Mouse (Mus musculus) lung, embryonic 16.5 days (tissue): Measurements from ENCODE around the gene Iscu. TPM values are rescaled to one million over a fixed set of nuclear protein-coding genes. Genes with fewer than 3 reads are reported as not detected.
"Not testable (repeated sequence)": the region's sequence is repeated elsewhere in the genome, so short reads cannot be mapped to it uniquely, and the experiment has no call there.

ENCODE experiments used
- ATAC-seq: fragments of 200-750 bp; cut with Nextera tagmentation; 2 replicates; pipeline ENCODE4 v1.8.0; 2017; ENCODE audit warnings: low read depth, mild to moderate bottlenecking, moderate library complexity
- H3K27ac ChIP-seq: fragments of 300-500 bp; sonication (generic); 2 replicates; pipeline ENCODE4 v1.5.1; 2014; ENCODE audit warnings: mild to moderate bottlenecking, control low read depth, low read length
- H3K27me3 ChIP-seq: fragments of 300-500 bp; sonication (generic); 2 replicates; pipeline ENCODE4 v1.6.1; 2014; ENCODE audit warnings: low read depth, low read length, mixed read lengths; ENCODE audit not compliant: control insufficient read depth, insufficient read depth
- H3K36me3 ChIP-seq: fragments of 300-500 bp; sonication (generic); 2 replicates; pipeline ENCODE4 v1.6.1; 2014; ENCODE audit warnings: low read length; ENCODE audit not compliant: control insufficient read depth, insufficient read depth
- H3K4me1 ChIP-seq: fragments of 300-500 bp; sonication (generic); replicated peaks from 2 replicates; pipeline ENCODE4 v1.6.1; 2014; ENCODE audit warnings: low read length, mixed read lengths; ENCODE audit not compliant: control insufficient read depth, insufficient read depth
- H3K4me2 ChIP-seq: fragments of 300-500 bp; sonication (generic); 2 replicates; pipeline ENCODE4 v1.6.1; 2014; ENCODE audit warnings: low read depth, low read length, control low read depth
- H3K4me3 ChIP-seq: fragments of 300-500 bp; sonication (generic); 2 replicates; pipeline ENCODE4 v1.5.1; 2014; ENCODE audit warnings: mild to moderate bottlenecking, low read length, control low read depth
- H3K9ac ChIP-seq: fragments of 300-500 bp; sonication (generic); 2 replicates; pipeline ENCODE4 v1.6.1; 2014; ENCODE audit warnings: low read length, control low read depth
- H3K9me3 ChIP-seq: fragments of 300-500 bp; sonication (generic); 2 replicates; pipeline ENCODE4 v1.6.1; 2016; ENCODE audit warnings: low read length; ENCODE audit not compliant: control insufficient read depth
- WGBS: fragments of 180-500 bp; shearing (Covaris S2); extraction: QIAGEN DNeasy Blood & Tissue Kit; methylation state at CpG from one replicate; pipeline ENCODE4 v1.1.7; 2014; 5-methylcytosine and 5-hydroxymethylcytosine counted together
- polyA plus RNA-seq: library from polyadenylated mRNA; unstranded; fragments of >200 nt; fragmentation: Nextera tagmentation; extraction: Ambion mirVana; gene quantifications from 2 replicates; pipeline ENCODE4 v1.2.1, GENCODE M21; 2015

Iscu gene
- polyA plus RNA-seq, 1 experiment from 2014 or later = 114 TPM

- H3K36me3 ChIP-seq = no peaks in the 10 kb centered on the region
- no peaks in the 10 kb centered on the region for H3K9me3 ChIP-seq
- 6% methylated on average over 10 of the region's 10 CpGs for WGBS
- peak; percentile 29; the same call in 1 of the 2 replicates for ATAC-seq
- no peak overlapping the region for H3K4me2 ChIP-seq
- no peak overlapping the region for H3K9ac ChIP-seq
- H3K27ac ChIP-seq = no peak overlapping the region
- peaks cover 19% of the 10 kb centered on the region for H3K4me1 ChIP-seq
- no peak overlapping the region for H3K4me3 ChIP-seq
- no peaks in the 10 kb centered on the region for H3K27me3 ChIP-seq
Observed at GRCm38 (mm10) chr5:113806414-113806813, 33.9 kb downstream of the Iscu start.

- H3K4me1 ChIP-seq = peaks cover 19% of the 10 kb centered on the region
- H3K27ac ChIP-seq = peak overlapping the region; percentile 72
- no peak overlapping the region for H3K9ac ChIP-seq
- H3K27me3 ChIP-seq = no peaks in the 10 kb centered on the region
- WGBS = 43% methylated on average over 9 of the region's 9 CpGs
- no peak overlapping the region for H3K4me2 ChIP-seq
- no peaks in the 10 kb centered on the region for H3K36me3 ChIP-seq
- no peak overlapping the region for H3K4me3 ChIP-seq
- ATAC-seq = no peak; the same call in 1 of the 2 replicates
- H3K9me3 ChIP-seq = no peaks in the 10 kb centered on the region
Observed at GRCm38 (mm10) chr5:113807712-113808111, 35.2 kb downstream of the Iscu start.

GRCm38 (mm10) chr5:113808177-113808576, 35.6 kb downstream of the Iscu start:
- H3K27ac ChIP-seq = peak overlapping the region; percentile 72
- peak; percentile 68 for ATAC-seq

GRCm38 (mm10) chr5:113810111-113810510, 37.6 kb downstream of the Iscu start:
- H3K9me3 ChIP-seq = no peaks in the 10 kb centered on the region
- no peak overlapping the region for H3K4me3 ChIP-seq
- peaks cover 19% of the 10 kb centered on the region for H3K4me1 ChIP-seq
- ATAC-seq = no peak
- no peaks in the 10 kb centered on the region for H3K36me3 ChIP-seq
- H3K27ac ChIP-seq = no peak overlapping the region
- no peaks in the 10 kb centered on the region for H3K27me3 ChIP-seq
- H3K9ac ChIP-seq = no peak overlapping the region
- H3K4me2 ChIP-seq = no peak overlapping the region
- 82% methylated on average over 3 of the region's 4 CpGs for WGBS

More at GRCm38 (mm10) chr5:113808177-113808576, 35.6 kb downstream of the Iscu start:
- 30% methylated on average over 2 of the region's 2 CpGs for WGBS
- Histone ChIP-seq H3K4me1 (peaks cover 19% of the 10 kb centered on the region), H3K9ac (0 out of 2 replicates have a peak overlapping the region, but pooled peaks have one; percentile 32), H3K27me3 (no peaks in the 10 kb centered on the region), H3K4me3 (no peak overlapping the region), H3K36me3 (no peaks in the 10 kb centered on the region), H3K9me3 (no peaks in the 10 kb centered on the region), H3K4me2 (no peak overlapping the region)

GRCm38 (mm10) chr5:113811824-113812420, 39.4 kb downstream of the Iscu start:
- H3K27me3 ChIP-seq, ATAC-seq, H3K4me2 ChIP-seq, H3K4me3 ChIP-seq, H3K9me3 ChIP-seq, H3K27ac ChIP-seq, H3K36me3 ChIP-seq, H3K9ac ChIP-seq: not testable (repeated sequence)
- WGBS = 20% methylated on average over 11 of the region's 12 CpGs
- H3K4me1 ChIP-seq = peaks cover 13% of the 10 kb centered on the region

GRCm38 (mm10) chr5:113812638-113813037, 40.1 kb downstream of the Iscu start:
- Histone ChIP-seq H3K9ac (no peak overlapping the region), H3K4me1 (peaks cover 8% of the 10 kb centered on the region), H3K27ac (no peak overlapping the region), H3K4me2 (no peak overlapping the region), H3K9me3 (no peaks in the 10 kb centered on the region), H3K4me3 (no peak overlapping the region), H3K27me3 (no peaks in the 10 kb centered on the region; the same call in 1 of the 2 replicates), H3K36me3 (no peaks in the 10 kb centered on the region)
- 86% methylated on average over 2 of the region's 2 CpGs for WGBS
- ATAC-seq = no peak

- no peaks in the 10 kb centered on the region for H3K9me3 ChIP-seq
- H3K9ac ChIP-seq = no peak overlapping the region
- no peak overlapping the region for H3K27ac ChIP-seq
- no peaks in the 10 kb centered on the region; the same call in 1 of the 2 replicates for H3K27me3 ChIP-seq
- no peak overlapping the region for H3K4me3 ChIP-seq
- WGBS = 18% methylated on average over 9 of the region's 9 CpGs
- no peaks in the 10 kb centered on the region for H3K4me1 ChIP-seq
- H3K36me3 ChIP-seq = no peaks in the 10 kb centered on the region
- no peak for ATAC-seq
- H3K4me2 ChIP-seq = no peak overlapping the region
Observed at GRCm38 (mm10) chr5:113813608-113814007, 41.1 kb downstream of the Iscu start.

GRCm38 (mm10) chr5:113814111-113815040, 41.8 kb downstream of the Iscu start:
- Histone ChIP-seq H3K9me3 (no peaks in the 10 kb centered on the region), H3K4me1 (no peaks in the 10 kb centered on the region), H3K9ac (no peak overlapping the region), H3K27ac (no peak overlapping the region), H3K36me3 (no peaks in the 10 kb centered on the region), H3K4me2 (no peak overlapping the region), H3K27me3 (no peaks in the 10 kb centered on the region; the same call in 1 of the 2 replicates), H3K4me3 (no peak overlapping the region)
- ATAC-seq = 0 out of 2 replicates have a peak, but pooled peaks have one; percentile 23
- 30% methylated on average over 27 of the region's 27 CpGs for WGBS

GRCm38 (mm10) chr5:113815041-113815389, 42.5 kb downstream of the Iscu start:
- no peaks in the 10 kb centered on the region for H3K4me1 ChIP-seq
- H3K9ac ChIP-seq = no peak overlapping the region
- no peak for ATAC-seq
- WGBS = 51% methylated on average over 11 of the region's 11 CpGs
- no peaks in the 10 kb centered on the region for H3K36me3 ChIP-seq
- H3K4me2 ChIP-seq = no peak overlapping the region
- no peak overlapping the region for H3K27ac ChIP-seq
- H3K9me3 ChIP-seq = no peaks in the 10 kb centered on the region
- no peak overlapping the region for H3K4me3 ChIP-seq
- no peaks in the 10 kb centered on the region; the same call in 1 of the 2 replicates for H3K27me3 ChIP-seq
